Mouse (Mus musculus) forebrain, embryonic 14.5 days (tissue): Measurements from ENCODE around the gene Gsg1l. TPM values are rescaled to one million over a fixed set of nuclear protein-coding genes. Genes with fewer than 3 reads are reported as not detected.

Experiments used
- ATAC-seq: fragments of 200-750 bp; cut with Nextera tagmentation; 2 replicates; pipeline ENCODE4 v1.8.0; 2017; ENCODE audit warnings: mild to moderate bottlenecking, moderate library complexity
- DNase-seq: peaks from one replicate; pipeline ENCODE4 v3.0.0-alpha.2; 2015; ENCODE audit warnings: low spot score
- H3K27ac ChIP-seq: fragments of 300-500 bp; sonication (generic); 2 replicates; pipeline ENCODE4 v1.5.1; 2014; ENCODE audit warnings: low read depth, mild to moderate bottlenecking, control low read depth, low read length, moderate library complexity
- H3K27me3 ChIP-seq: fragments of 300-500 bp; sonication (generic); replicated peaks from 2 replicates; pipeline ENCODE4 v1.6.1; 2014; ENCODE audit warnings: low read length, control low read depth, mixed read lengths; ENCODE audit not compliant: control insufficient read depth, insufficient read depth
- H3K36me3 ChIP-seq: fragments of 300-500 bp; sonication (generic); 2 replicates; pipeline ENCODE4 v1.6.1; 2014; ENCODE audit warnings: low read length, control low read depth; ENCODE audit not compliant: control insufficient read depth, insufficient read depth
- H3K4me1 ChIP-seq: fragments of 300-500 bp; sonication (generic); 2 replicates; pipeline ENCODE4 v1.6.1; 2014; ENCODE audit warnings: antibody characterized with exemption, low read length, control low read depth; ENCODE audit not compliant: control insufficient read depth, insufficient read depth
- H3K4me2 ChIP-seq: fragments of 300-500 bp; sonication (generic); 2 replicates; pipeline ENCODE4 v1.6.1; 2014; ENCODE audit warnings: mild to moderate bottlenecking, control low read depth, low read length
- H3K4me3 ChIP-seq: fragments of 300-500 bp; sonication (generic); 2 replicates; pipeline ENCODE4 v1.5.1; 2014; ENCODE audit warnings: low read depth, low read length, control low read depth
- H3K9ac ChIP-seq: fragments of 300-500 bp; sonication (generic); 2 replicates; pipeline ENCODE4 v1.6.1; 2014; ENCODE audit warnings: mild to moderate bottlenecking, low read length, control low read depth, moderate library complexity
- H3K9me3 ChIP-seq: fragments of 300-500 bp; sonication (generic); replicated peaks from 2 replicates; pipeline ENCODE4 v1.6.1; 2016; ENCODE audit warnings: low read length, control low read depth, mixed read lengths; ENCODE audit not compliant: control insufficient read depth
- WGBS: fragments of 180-500 bp; shearing (Covaris S2); extraction: QIAGEN DNeasy Blood & Tissue Kit; methylation state at CpG from one replicate; pipeline ENCODE4 v1.1.7; 2014; 5-methylcytosine and 5-hydroxymethylcytosine counted together
- polyA plus RNA-seq: library from polyadenylated mRNA; unstranded; fragments of >200 nt; fragmentation: Nextera tagmentation; extraction: Ambion mirVana; gene quantifications from 2 replicates; pipeline ENCODE4 v1.2.1, GENCODE M21; 2014

Gsg1l gene
- polyA plus RNA-seq, 1 experiment from 2014 or later: 5.0 TPM

DNA sequence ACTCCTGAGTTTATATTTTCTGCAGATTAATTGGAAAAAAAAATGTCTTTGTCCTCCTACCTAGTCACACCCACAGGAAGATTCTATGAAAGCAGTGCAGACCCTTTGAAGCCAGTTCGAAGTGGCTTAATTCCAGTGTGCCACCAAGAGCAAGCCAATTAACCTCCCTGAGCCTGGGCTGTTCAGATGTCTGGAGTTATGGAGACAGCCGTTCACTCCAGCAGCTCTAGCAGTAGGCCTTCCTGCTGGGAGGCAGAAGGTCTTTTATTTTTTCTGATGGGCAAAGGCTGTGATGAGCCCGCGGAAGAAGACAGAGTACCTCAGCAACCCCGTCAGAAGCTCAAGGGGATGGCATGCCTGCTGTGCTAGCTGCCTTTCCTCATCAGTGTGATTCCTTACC is 127.2 kb downstream of the Gsg1l start:
- Histone ChIP-seq H3K9me3 (no peaks in the 10 kb centered on the region), H3K4me2 (no peak overlapping the region), H3K4me3 (no peak overlapping the region), H3K27me3 (no peaks in the 10 kb centered on the region), H3K27ac (no peak overlapping the region), H3K4me1 (0 out of 2 replicates have a peak, but pooled peaks cover 3% of the 10 kb centered on the region), H3K36me3 (no peaks in the 10 kb centered on the region), H3K9ac (no peak overlapping the region)
- DNase-seq (no peak), ATAC-seq (no peak)
- WGBS: 36% methylated on average over 5 of the region's 5 CpGs

DNA sequence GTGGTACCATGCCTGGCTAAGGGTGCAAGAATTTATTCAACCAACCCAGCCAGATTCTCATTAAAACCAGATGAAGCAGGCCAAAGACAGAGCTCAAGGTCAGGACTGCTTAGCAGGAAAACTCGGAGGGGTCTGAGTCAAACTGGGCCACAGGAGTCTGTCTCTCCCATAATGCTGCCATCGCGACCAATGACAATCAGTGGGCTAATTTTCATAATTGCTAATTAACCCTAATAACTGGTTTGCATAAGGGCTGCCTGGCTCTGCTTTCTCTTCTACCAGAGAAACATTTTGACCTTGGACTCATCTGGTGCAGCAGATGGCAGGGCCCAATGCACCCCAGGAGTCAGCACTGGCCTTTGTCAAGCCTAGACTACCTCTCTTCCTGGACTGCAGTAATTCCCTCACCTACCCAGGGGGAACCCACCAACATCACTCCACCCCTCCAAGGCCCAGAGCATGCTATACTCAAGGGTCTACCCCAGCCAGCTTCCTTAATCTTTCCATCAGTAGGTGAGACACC is 127.8 kb downstream of the Gsg1l start:
- H3K27ac ChIP-seq: no peak overlapping the region
- 48% methylated on average over 3 of the region's 3 CpGs for WGBS
- H3K4me2 ChIP-seq: no peak overlapping the region
- no peak overlapping the region for H3K9ac ChIP-seq
- H3K27me3 ChIP-seq: no peaks in the 10 kb centered on the region
- no peaks in the 10 kb centered on the region for H3K36me3 ChIP-seq
- no peak overlapping the region for H3K4me3 ChIP-seq
- no peak for ATAC-seq
- H3K4me1 ChIP-seq: 0 out of 2 replicates have a peak, but pooled peaks cover 3% of the 10 kb centered on the region
- no peaks in the 10 kb centered on the region for H3K9me3 ChIP-seq
- no peak for DNase-seq

DNA sequence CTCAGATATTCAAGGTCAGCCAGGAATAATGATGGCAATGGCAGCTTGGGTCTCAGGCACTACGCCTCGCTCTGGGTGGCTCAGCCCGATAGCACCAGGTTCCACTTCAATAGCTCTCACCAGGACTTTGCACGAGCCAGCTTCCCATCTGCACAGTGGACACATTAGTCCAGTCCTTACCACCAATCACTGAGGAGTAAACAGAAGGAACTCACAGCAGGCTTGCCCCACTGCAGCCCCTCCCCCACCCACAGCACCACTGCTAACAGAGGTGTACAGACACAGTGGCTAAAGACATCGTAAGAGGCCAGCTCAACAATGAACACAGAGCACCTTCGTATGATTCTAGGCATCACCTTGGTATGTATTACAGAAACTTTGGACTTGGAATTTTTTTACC is 128.4 kb downstream of the Gsg1l start:
- Histone ChIP-seq H3K27me3 (no peaks in the 10 kb centered on the region), H3K4me3 (no peak overlapping the region), H3K4me2 (no peak overlapping the region), H3K27ac (no peak overlapping the region), H3K9me3 (no peaks in the 10 kb centered on the region), H3K9ac (no peak overlapping the region), H3K36me3 (no peaks in the 10 kb centered on the region), H3K4me1 (0 out of 2 replicates have a peak, but pooled peaks cover 3% of the 10 kb centered on the region)
- WGBS: 74% methylated on average over 6 of the region's 6 CpGs
- ATAC-seq (no peak), DNase-seq (no peak)

DNA sequence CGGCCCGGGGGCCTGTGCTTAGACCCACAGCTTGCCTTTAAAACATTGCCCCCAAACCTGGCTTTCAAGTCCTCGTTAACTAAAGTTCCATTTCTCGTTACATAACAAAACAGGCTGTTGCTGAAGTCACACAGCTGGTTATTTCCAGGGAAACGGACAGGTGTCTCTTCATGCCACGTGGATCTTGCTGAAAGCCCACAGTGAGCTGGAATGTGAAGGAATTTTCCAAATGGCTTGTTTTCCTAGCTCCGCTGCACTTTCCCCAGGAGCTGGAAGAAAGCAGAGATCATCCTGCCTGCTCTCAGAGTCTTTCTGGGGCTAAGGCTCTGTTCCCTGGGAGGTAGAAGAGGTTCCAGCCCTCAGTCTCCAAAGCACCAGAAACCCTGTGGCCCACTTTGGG is 130.3 kb downstream of the Gsg1l start:
- no peak for DNase-seq
- ATAC-seq: no peak
- no peak overlapping the region for H3K9ac ChIP-seq
- H3K36me3 ChIP-seq: no peaks in the 10 kb centered on the region
- WGBS: 35% methylated on average over 7 of the region's 7 CpGs
- no peak overlapping the region for H3K27ac ChIP-seq
- 0 out of 2 replicates have a peak, but pooled peaks cover 3% of the 10 kb centered on the region for H3K4me1 ChIP-seq
- H3K9me3 ChIP-seq: no peaks in the 10 kb centered on the region
- H3K4me3 ChIP-seq: no peak overlapping the region
- no peaks in the 10 kb centered on the region for H3K27me3 ChIP-seq
- no peak overlapping the region for H3K4me2 ChIP-seq

DNA sequence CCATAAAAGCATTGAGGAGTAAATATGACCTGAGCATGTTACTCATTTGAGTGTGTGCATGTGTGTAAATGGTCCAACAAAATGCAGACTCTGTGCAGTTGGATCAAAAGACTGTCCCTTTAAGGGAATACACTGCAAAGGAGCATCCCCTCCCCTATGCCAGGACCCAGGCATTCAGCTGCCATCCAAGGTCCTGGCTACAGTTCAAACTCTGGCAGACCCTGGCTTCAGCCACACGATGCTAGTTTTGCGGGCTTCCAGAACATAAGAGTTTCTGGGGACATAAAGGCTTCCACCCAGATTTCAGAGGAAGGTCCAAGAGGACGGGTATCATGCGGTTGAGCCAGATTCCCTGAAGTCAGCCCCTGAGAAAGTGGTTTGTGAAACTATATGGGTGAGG is 133.2 kb downstream of the Gsg1l start:
- WGBS: 78% methylated on average over 4 of the region's 4 CpGs
- H3K27ac ChIP-seq: no peak overlapping the region
- H3K4me3 ChIP-seq: no peak overlapping the region
- H3K36me3 ChIP-seq: no peaks in the 10 kb centered on the region
- DNase-seq (no peak), ATAC-seq (no peak)
- H3K9ac ChIP-seq: no peak overlapping the region
- no peak overlapping the region for H3K4me2 ChIP-seq
- H3K27me3 ChIP-seq: no peaks in the 10 kb centered on the region
- H3K9me3 ChIP-seq: no peaks in the 10 kb centered on the region
- no peaks in the 10 kb centered on the region for H3K4me1 ChIP-seq

DNA sequence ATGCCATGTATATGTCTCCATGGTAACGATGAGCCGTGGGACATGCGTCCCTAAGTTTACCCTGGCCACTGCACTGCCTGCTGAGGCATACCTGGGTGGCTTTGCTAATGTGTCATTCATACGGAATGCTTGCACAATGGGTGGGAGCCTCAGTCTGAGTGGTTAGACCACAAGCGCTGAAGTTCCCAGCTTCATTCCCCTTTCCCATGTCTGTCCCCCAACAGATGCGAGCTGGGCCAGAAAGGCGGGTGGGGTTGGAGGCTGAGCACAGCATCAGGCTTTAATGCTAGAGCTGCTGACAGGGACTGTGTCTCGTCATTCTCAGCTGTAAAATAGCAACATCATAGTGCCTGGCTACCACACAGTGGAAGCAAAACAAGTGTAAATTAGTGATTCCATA is 136.3 kb downstream of the Gsg1l start:
- Histone ChIP-seq H3K9ac (no peak overlapping the region), H3K27me3 (no peaks in the 10 kb centered on the region), H3K9me3 (no peaks in the 10 kb centered on the region), H3K4me1 (no peaks in the 10 kb centered on the region), H3K36me3 (no peaks in the 10 kb centered on the region), H3K27ac (no peak overlapping the region), H3K4me3 (no peak overlapping the region), H3K4me2 (no peak overlapping the region)
- ATAC-seq: no peak
- WGBS: 64% methylated on average over 8 of the region's 8 CpGs
- no peak for DNase-seq

DNA sequence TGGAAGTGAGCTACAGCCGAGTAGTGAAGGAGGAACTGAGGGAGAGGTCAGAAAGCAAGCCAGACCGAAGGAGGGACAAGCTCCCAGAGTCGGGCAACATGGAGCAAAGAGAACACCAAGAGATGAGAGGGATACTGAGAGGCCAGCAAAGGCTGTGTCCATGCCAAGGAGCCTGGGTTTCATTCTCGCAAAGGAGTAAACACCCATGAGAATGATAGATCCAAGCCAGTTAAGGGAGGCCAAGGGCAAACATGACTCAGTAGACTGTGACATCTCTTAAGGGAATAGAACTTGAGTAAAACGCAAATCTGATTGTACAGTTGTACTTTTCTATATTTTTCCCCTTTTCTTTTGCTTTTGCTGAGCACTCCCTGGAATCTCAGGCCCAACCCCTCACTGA is 137.6 kb downstream of the Gsg1l start:
- no peaks in the 10 kb centered on the region for H3K36me3 ChIP-seq
- H3K4me1 ChIP-seq: no peaks in the 10 kb centered on the region
- H3K9me3 ChIP-seq: no peaks in the 10 kb centered on the region
- no peak overlapping the region for H3K9ac ChIP-seq
- WGBS: 89% methylated on average over 5 of the region's 5 CpGs
- no peak for DNase-seq
- H3K4me2 ChIP-seq: no peak overlapping the region
- no peak for ATAC-seq
- H3K27me3 ChIP-seq: no peaks in the 10 kb centered on the region
- no peak overlapping the region for H3K27ac ChIP-seq
- H3K4me3 ChIP-seq: no peak overlapping the region

DNA sequence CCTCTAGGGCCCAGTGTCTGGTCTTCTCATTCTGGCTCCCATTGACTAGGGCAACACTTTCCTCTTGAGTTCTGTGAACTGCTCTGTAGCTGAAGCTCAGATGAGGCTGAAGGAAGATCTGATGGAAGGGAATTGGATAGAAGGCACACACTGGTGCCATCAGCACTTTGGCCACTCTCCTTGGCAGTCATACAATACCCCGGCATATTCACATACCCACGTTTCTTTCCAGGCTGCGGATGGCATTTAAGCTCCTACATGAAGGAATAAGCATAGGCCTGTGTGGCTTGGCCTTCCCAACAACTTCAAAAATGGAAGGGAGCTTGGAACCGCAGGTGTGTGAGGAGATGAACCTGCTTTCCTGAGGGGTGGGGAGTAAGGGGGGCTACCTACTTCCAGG is 138.7 kb downstream of the Gsg1l start:
- 92% methylated on average over 4 of the region's 4 CpGs for WGBS
- Histone ChIP-seq H3K4me1 (no peaks in the 10 kb centered on the region), H3K9me3 (no peaks in the 10 kb centered on the region), H3K9ac (no peak overlapping the region), H3K4me3 (no peak overlapping the region), H3K4me2 (no peak overlapping the region), H3K27me3 (no peaks in the 10 kb centered on the region), H3K36me3 (no peaks in the 10 kb centered on the region), H3K27ac (no peak overlapping the region)
- ATAC-seq (no peak), DNase-seq (no peak)

DNA sequence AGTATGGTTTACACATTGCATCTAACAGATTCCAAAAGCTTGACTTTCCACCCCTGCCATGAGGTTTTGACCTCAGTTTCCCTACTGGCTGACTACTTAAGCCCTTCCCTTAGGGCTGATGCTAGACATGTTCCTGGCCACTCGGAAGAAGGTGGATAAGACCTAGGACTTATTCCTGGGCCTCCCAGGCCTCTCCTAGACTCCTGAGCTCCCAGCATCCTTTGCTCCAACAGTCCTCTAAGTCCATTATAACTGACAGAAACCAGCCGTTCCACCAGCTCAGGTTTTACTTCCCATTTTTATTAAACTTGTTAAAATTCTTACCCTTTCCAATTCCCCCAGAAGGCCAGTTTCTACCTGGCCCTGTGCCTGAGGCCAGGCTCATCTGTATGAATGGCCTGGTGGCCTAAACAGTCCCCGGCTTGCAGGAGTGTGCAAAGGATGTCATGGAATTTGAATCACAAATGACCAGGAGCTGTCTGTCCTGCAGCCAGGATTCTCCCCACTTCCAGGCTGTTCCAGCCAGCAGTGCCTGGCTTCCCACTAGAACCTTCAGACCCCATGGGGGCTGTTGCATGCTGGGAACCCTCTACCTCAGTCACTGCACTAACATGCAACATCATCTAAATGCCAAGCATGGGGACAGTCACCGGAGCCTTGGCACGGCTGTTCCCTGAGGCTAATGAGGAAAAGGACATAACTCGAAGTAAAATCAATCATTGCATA is 139.7 kb downstream of the Gsg1l start:
- WGBS: 79% methylated on average over 6 of the region's 6 CpGs
- ATAC-seq (no peak), DNase-seq (no peak)

More for the DNA sequence above, 139.7 kb downstream of the Gsg1l start:
- Histone ChIP-seq H3K9ac (no peak overlapping the region), H3K27me3 (no peaks in the 10 kb centered on the region), H3K9me3 (no peaks in the 10 kb centered on the region), H3K27ac (no peak overlapping the region), H3K36me3 (no peaks in the 10 kb centered on the region), H3K4me2 (no peak overlapping the region), H3K4me3 (no peak overlapping the region), H3K4me1 (no peaks in the 10 kb centered on the region)
